ENCODE assay signal across 8 mouse cellular contexts in the genomic region with DNA sequence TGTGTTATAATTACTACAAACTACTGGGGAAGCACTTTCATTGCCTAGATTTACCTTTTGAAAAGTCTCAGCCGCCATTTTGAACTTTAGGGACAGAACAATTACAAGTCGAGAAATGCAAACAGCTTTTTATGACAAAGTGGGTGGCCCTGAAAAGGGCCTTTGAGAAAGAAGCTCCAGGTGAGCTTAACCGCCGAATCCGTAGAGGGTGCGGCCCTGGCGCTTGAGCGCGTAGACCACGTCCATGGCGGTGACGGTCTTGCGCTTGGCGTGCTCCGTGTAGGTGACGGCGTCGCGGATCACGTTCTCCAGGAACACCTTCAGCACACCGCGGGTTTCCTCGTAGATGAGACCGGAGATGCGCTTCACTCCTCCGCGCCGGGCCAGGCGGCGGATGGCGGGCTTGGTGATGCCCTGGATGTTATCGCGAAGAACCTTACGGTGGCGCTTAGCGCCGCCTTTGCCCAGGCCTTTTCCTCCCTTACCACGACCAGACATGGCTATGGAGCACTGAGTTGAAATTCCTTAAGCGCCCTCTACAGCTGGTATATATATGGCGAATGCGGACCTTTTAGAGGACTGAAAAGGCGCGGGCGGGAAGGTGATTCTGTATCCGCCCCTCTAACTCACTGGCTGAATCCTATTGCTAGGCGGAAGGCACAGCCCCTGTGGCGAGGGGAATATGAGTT. TPM values are rescaled to one million over a fixed set of nuclear protein-coding genes. Genes with fewer than 3 reads are reported as not detected.
DNase-seq lines count a peak whose midpoint lies in the region; ATAC-seq and TF ChIP-seq lines count a peak whose summit lies in the region.
"Not testable (repeated sequence)": the region's sequence is repeated elsewhere in the genome, so short reads cannot be mapped to it uniquely, and the experiment has no call there.

A gene (minus strand): TSS at position 503 of the 689 bp plus-strand sequence.

- peaks cover 0 to 46% of the 10 kb centered on the region in 2 experiments; a peak in 2 of 4 replicates for H3K36me3 ChIP-seq in MEL (ENCODE audit: control insufficient read depth in 1 of 2, insufficient read depth in 2 of 2, low read length in 2 of 2)
- H3K36me3 ChIP-seq in forebrain, postnatal 0 days (ENCODE audit: insufficient read depth); lung, embryonic 14.5 days (ENCODE audit: insufficient read depth): not testable (repeated sequence)

- under 1% methylated on average over 47 of the region's 47 CpGs for WGBS in cerebellum, adult 2 months
- WGBS in forebrain, postnatal 0 days = 3% methylated on average over 47 of the region's 47 CpGs
- under 1% methylated on average over 47 of the region's 47 CpGs for WGBS in lung, embryonic 14.5 days

- H3K9ac ChIP-seq in MEL (ENCODE audit: control insufficient read depth, low read depth, low read length, poor library complexity, severe bottlenecking) = peak within 1 kb of the TSS; percentile 87
- H3K9ac ChIP-seq in forebrain, postnatal 0 days = peak within 1 kb of the TSS; percentile 49
- peak within 1 kb of the TSS; percentile 72 for H3K9ac ChIP-seq in lung, embryonic 14.5 days

- peak; percentile 97 to 99 for TF ChIP-seq POLR2A in MEL (IDR thresholded peaks at IDR 0.05; ENCODE audit: control insufficient read depth in 1 of 2, insufficient read depth in 1 of 2, low read depth in 1 of 2, low read length in 2 of 2, poor library complexity in 1 of 2)
- peak; percentile 91; the same call in 1 of the 2 replicates for TF ChIP-seq POLR2A in cerebellum, adult 2 months (IDR thresholded peaks at IDR 0.05; ENCODE audit: borderline replicate concordance, insufficient read depth, low read length)

- H3K27me3 ChIP-seq in MEL (ENCODE audit: control insufficient read depth in 1 of 2, insufficient read depth in 2 of 2, low read length in 2 of 2); cerebellum, adult 2 months (ENCODE audit: control insufficient read depth, insufficient read depth, low read length); forebrain, postnatal 0 days (ENCODE audit: insufficient read depth, low read length); lung, embryonic 14.5 days (ENCODE audit: insufficient read depth, low read length): not testable (repeated sequence)

- not testable (repeated sequence) for H3K9me3 ChIP-seq in MEL (replicated peaks; ENCODE audit: insufficient read depth, low read length); forebrain, postnatal 0 days (ENCODE audit: low read length); lung, embryonic 14.5 days (ENCODE audit: low read depth, low read length)

- peak within 1 kb of the TSS; percentile 100 for H3K27ac ChIP-seq in MEL (ENCODE audit: control insufficient read depth, low read depth, low read length)
- 0 out of 2 replicates have a peak within 1 kb of the TSS, but pooled peaks have one; percentile 3 for H3K27ac ChIP-seq in cerebellum, adult 2 months (ENCODE audit: insufficient read depth, low read length)
- peak within 1 kb of the TSS; percentile 75 for H3K27ac ChIP-seq in forebrain, postnatal 0 days (ENCODE audit: low read depth, low read length)
- peak within 1 kb of the TSS; percentile 98 for H3K27ac ChIP-seq in lung, embryonic 14.5 days (ENCODE audit: low read depth)

- H3K4me1 ChIP-seq in MEL (ENCODE audit: control insufficient read depth in 1 of 2, insufficient read depth in 2 of 2, low read length in 2 of 2) = peaks cover 0 to 14% of the 10 kb centered on the region in 2 experiments; a peak in 2 of 4 replicates
- H3K4me1 ChIP-seq in cerebellum, adult 2 months (ENCODE audit: control insufficient read depth, insufficient read depth, low read length); forebrain, postnatal 0 days (ENCODE audit: insufficient read depth); lung, embryonic 14.5 days (ENCODE audit: insufficient read depth): not testable (repeated sequence)

- peak; percentile 97 for DNase-seq in MEL (ENCODE audit: low read depth, low spot score)
- DNase-seq in cerebellum, adult 2 months = peak; percentile 88 to 92
- DNase-seq in forebrain, postnatal 0 days = peak; percentile 95
- DNase-seq in heart, postnatal 4 days = peak; percentile 89
- peak; percentile 91 to 93 for DNase-seq in layer of hippocampus, adult 8-10 months (ENCODE audit: low spot score in 2 of 2)
- peak; percentile 98 for DNase-seq in lung, embryonic 14.5 days
- DNase-seq in testis, postnatal 14 days (ENCODE audit: low spot score) = peak; percentile 92

- H3K79me2 ChIP-seq in MEL (ENCODE audit: control insufficient read depth, insufficient read depth, low read length, poor library complexity) = not testable (repeated sequence)

- H3K4me3 ChIP-seq in MEL (ENCODE audit: control insufficient read depth in 1 of 2, insufficient read depth in 1 of 2, low read depth in 2 of 2, low read length in 2 of 2) = peak within 1 kb of the TSS; percentile 0 to 44
- peak within 1 kb of the TSS; percentile 42 for H3K4me3 ChIP-seq in cerebellum, adult 2 months (replicated peaks; ENCODE audit: insufficient read depth, low read depth, low read length)
- H3K4me3 ChIP-seq in forebrain, postnatal 0 days (ENCODE audit: low read depth, low read length) = peak within 1 kb of the TSS; percentile 40
- H3K4me3 ChIP-seq in lung, embryonic 14.5 days (ENCODE audit: low read depth, low read length) = peak within 1 kb of the TSS; percentile 46

- peak within 1 kb of the TSS; percentile 57 for H3K4me2 ChIP-seq in forebrain, postnatal 0 days (ENCODE audit: low read depth)
- peak within 1 kb of the TSS; percentile 76 for H3K4me2 ChIP-seq in lung, embryonic 14.5 days

- ATAC-seq in forebrain, postnatal 0 days = peak; percentile 88
- ATAC-seq in lung, embryonic 14.5 days (ENCODE audit: insufficient read depth) = peak; percentile 82
- peak; percentile 70 for ATAC-seq in neutrophil, adult 5-6 weeks (ENCODE audit: extremely low read depth, insufficient number of reproducible peaks, low FRiP score, poor library complexity, severe bottlenecking)

- TF ChIP-seq RAD21 in MEL (IDR thresholded peaks at IDR 0.05; ENCODE audit: low read depth, low read length) = not testable (repeated sequence)

- TF ChIP-seq CTCF in MEL (IDR thresholded peaks at IDR 0.05 in 2 of 3, conservative IDR thresholded peaks at IDR 0.05 in 1 of 3; ENCODE audit: control insufficient read depth in 1 of 3, insufficient read depth in 1 of 3, low read depth in 2 of 3, low read length in 3 of 3, poor library complexity in 1 of 3, severe bottlenecking in 1 of 3); lung, embryonic 14.5 days (IDR thresholded peaks at IDR 0.05; ENCODE audit: low read depth): not testable (repeated sequence)
- peak; percentile 12; the same call in 1 of the 2 replicates for TF ChIP-seq CTCF in cerebellum, adult 2 months (IDR thresholded peaks at IDR 0.05; ENCODE audit: borderline replicate concordance, insufficient read depth, low read depth, low read length)
- TF ChIP-seq CTCF in forebrain, postnatal 0 days (IDR thresholded peaks at IDR 0.05; ENCODE audit: low read depth) = peak; percentile 72

- not testable (repeated sequence) for TF ChIP-seq EP300 in MEL (IDR thresholded peaks at IDR 0.05; ENCODE audit: low read depth in 1 of 2, low read length in 2 of 2)

TF ChIP-seq in MEL, 35 proteins besides CTCF, POLR2A, EP300 and RAD21:
- peak; percentile 98 for TF ChIP-seq UBTF (IDR thresholded peaks at IDR 0.05; ENCODE audit: borderline replicate concordance, insufficient read depth, low read depth, low read length)
- TF ChIP-seq POLR2AphosphoS5 (IDR thresholded peaks at IDR 0.05; ENCODE audit: borderline replicate concordance, low read depth, low read length) = peak; percentile 97
- TF ChIP-seq TBP (IDR thresholded peaks at IDR 0.05; ENCODE audit: low read depth, low read length) = peak; percentile 99
- peak; percentile 21; the same call in 1 of the 2 replicates for TF ChIP-seq TAL1 (IDR thresholded peaks at IDR 0.05; ENCODE audit: low read length)

RNA-seq across cellular contexts. Expression of the gene that starts here (rescaled TPM):
- 3,786 and 4,217 TPM in 2 replicates for total RNA-seq in MEL (2012; rRNA removed)
- 10 to 100 TPM in 1 of 2 experiments, not detected in 1; 14.4 TPM for polyA plus RNA-seq in MEL (2012; ENCODE audit: insufficient read depth in 1 of 2, insufficient read length in 2 of 2, low read depth in 1 of 2, low replicate concordance in 2 of 2, missing spikeins in 1 of 2)
- 4.7 and 7.0 TPM in 2 replicates for polyA plus RNA-seq in cerebellum, adult 2 months (2012; rRNA removed)
- 586 and 753 TPM in 2 replicates for total RNA-seq in forebrain, postnatal 0 days (2014; rRNA removed)
- 0.70 TPM in 1 of 2 replicates, not detected in the other for polyA plus RNA-seq in forebrain, postnatal 0 days (2015; fragmentation: Nextera tagmentation; extraction: Ambion mirVana)
- 100 to 1,000 TPM; 802 to 855 TPM for total RNA-seq in heart, postnatal 4 days (2021)
- 100 to 1,000 TPM; 104 to 155 (median 119) TPM for total RNA-seq in layer of hippocampus, adult 8-10 months (2022)
- 1.4 and 2.7 TPM in 2 replicates for polyA plus RNA-seq in lung, embryonic 14.5 days (2014; fragmentation: Nextera tagmentation; extraction: Ambion mirVana)
- 15.2 and 27.6 TPM in 2 replicates for total RNA-seq in neutrophil, adult 5-6 weeks (2017)

Comparison
In these comparisons a context has a peak if more than half of its experiments do, and no peak if none do; other contexts are left out.
1. Peak in every context shown above with its lines: DNase-seq, ATAC-seq, H3K4me3 ChIP-seq and H3K27ac ChIP-seq.
2. H3K27ac ChIP-seq: peak in every context shown above with its lines; median percentile 100 in MEL; 98 in lung, embryonic 14.5 days; 75 in forebrain, postnatal 0 days; 3 in cerebellum, adult 2 months.